9 mouse cellular contexts compared by ENCODE assay signal in the genomic region with DNA sequence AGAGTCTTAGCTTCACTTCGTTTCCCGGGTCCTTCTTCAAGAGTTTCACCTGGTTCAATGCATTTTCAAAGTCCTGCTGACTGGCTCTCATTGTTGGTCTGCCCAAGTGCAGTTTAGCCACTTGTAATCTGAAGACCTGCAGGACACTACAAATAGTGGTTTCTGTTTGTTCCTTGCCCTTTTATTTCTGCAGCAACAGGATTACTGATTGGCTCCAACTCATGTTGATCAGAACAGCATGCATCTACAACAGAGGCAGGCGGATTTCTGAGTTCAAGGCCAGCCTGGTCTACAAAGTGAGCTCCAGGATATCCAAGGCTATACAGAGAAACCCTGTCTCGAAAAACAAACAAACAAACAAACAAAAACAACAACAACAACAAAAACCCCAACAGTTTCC. TPM values are rescaled to one million over a fixed set of nuclear protein-coding genes. Genes with fewer than 3 reads are reported as not detected.
A peak's percentile ranks its signal among the peaks of the same experiment; 100 is the strongest.
DNase-seq lines count a peak whose midpoint lies in the region; ATAC-seq and TF ChIP-seq lines count a peak whose summit lies in the region.
"Had no signal": no experiment of that assay in that cellular context is flagged by ENCODE, and none has a peak within 500 bp of the region (broad histone marks: within the 10 kb centered on the region; RNA-seq: fewer than 3 reads in every experiment).

No protein-coding gene starts in this region.

- H3K9me3 ChIP-seq in kidney, postnatal 0 days (replicated peaks; ENCODE audit: low read length), result no peaks in the 10 kb centered on the region
- H3K9me3 ChIP-seq in embryonic facial prominence, embryonic 11.5 days (replicated peaks; ENCODE audit: control insufficient read depth, low read length), result no peaks in the 10 kb centered on the region
- no peaks in the 10 kb centered on the region for H3K9me3 ChIP-seq in intestine, postnatal 0 days (ENCODE audit: control insufficient read depth)
- H3K9me3 ChIP-seq in neural tube, embryonic 12.5 days, result no peaks in the 10 kb centered on the region

- peak; percentile 10 for DNase-seq in kidney, postnatal 0 days (ENCODE audit: low spot score)
- no peak for DNase-seq in kidney, adult 18-20 months
- peak; percentile 2 for DNase-seq in embryonic facial prominence, embryonic 11.5 days (ENCODE audit: low spot score)
- DNase-seq in spleen, postnatal 36 days (ENCODE audit: low spot score in 2 of 2), result no peak
- DNase-seq in left cerebral cortex, postnatal 36 days (ENCODE audit: low spot score in 2 of 2), result no peak
- no peak for DNase-seq in right cerebral cortex, postnatal 14 days
- DNase-seq: left cerebral cortex, postnatal 4 days had no signal

- H3K4me3 ChIP-seq in kidney, postnatal 0 days (replicated peaks; ENCODE audit: low read depth, low read length), result peak overlapping the region; percentile 64
- peak overlapping the region; percentile 57 for H3K4me3 ChIP-seq in embryonic facial prominence, embryonic 11.5 days (ENCODE audit: low read depth, low read length)
- H3K4me3 ChIP-seq in intestine, postnatal 0 days (ENCODE audit: low read depth, low read length), result peak overlapping the region; percentile 63
- peak overlapping the region; percentile 54 for H3K4me3 ChIP-seq in neural tube, embryonic 12.5 days

- TF ChIP-seq CTCF in kidney, postnatal 0 days (IDR thresholded peaks at IDR 0.05; ENCODE audit: low read depth), result no peak
- no peak for TF ChIP-seq CTCF in intestine, postnatal 0 days (IDR thresholded peaks at IDR 0.05; ENCODE audit: low read depth)

- peak overlapping the region; percentile 87; the same call in 1 of the 2 replicates for H3K9ac ChIP-seq in kidney, postnatal 0 days (ENCODE audit: low read depth, low read length)
- H3K9ac ChIP-seq in embryonic facial prominence, embryonic 11.5 days (replicated peaks; ENCODE audit: low read length), result no peak overlapping the region
- peak overlapping the region; percentile 84; the same call in 1 of the 2 replicates for H3K9ac ChIP-seq in intestine, postnatal 0 days (ENCODE audit: low read depth, low read length)
- H3K9ac ChIP-seq in neural tube, embryonic 12.5 days, result no peak overlapping the region

- H3K27me3 ChIP-seq in kidney, postnatal 0 days (ENCODE audit: insufficient read depth, low read length), result no peaks in the 10 kb centered on the region
- H3K27me3 ChIP-seq in embryonic facial prominence, embryonic 11.5 days (ENCODE audit: control insufficient read depth, insufficient read depth, low read length), result no peaks in the 10 kb centered on the region
- H3K27me3 ChIP-seq in intestine, postnatal 0 days (replicated peaks; ENCODE audit: control insufficient read depth, insufficient read depth, low read length), result no peaks in the 10 kb centered on the region
- H3K27me3 ChIP-seq in neural tube, embryonic 12.5 days (replicated peaks), result no peaks in the 10 kb centered on the region

- H3K4me1 ChIP-seq in kidney, postnatal 0 days (replicated peaks; ENCODE audit: insufficient read depth, low read length), result 0 out of 2 replicates have a peak, but pooled peaks cover 11% of the 10 kb centered on the region
- H3K4me1 ChIP-seq in embryonic facial prominence, embryonic 11.5 days (ENCODE audit: control insufficient read depth, insufficient read depth, low read length), result no peaks in the 10 kb centered on the region
- peaks cover 13% of the 10 kb centered on the region; the same call in 1 of the 2 replicates for H3K4me1 ChIP-seq in intestine, postnatal 0 days (replicated peaks; ENCODE audit: control insufficient read depth, insufficient read depth, low read length)
- peaks cover 6% of the 10 kb centered on the region for H3K4me1 ChIP-seq in neural tube, embryonic 12.5 days

- 64% methylated on average over 4 of the region's 4 CpGs for WGBS in kidney, postnatal 0 days
- WGBS in embryonic facial prominence, embryonic 11.5 days, result 83% methylated on average over 4 of the region's 4 CpGs
- 61% methylated on average over 4 of the region's 4 CpGs for WGBS in intestine, postnatal 0 days
- WGBS in neural tube, embryonic 12.5 days, result 86% methylated on average over 4 of the region's 4 CpGs

- H3K36me3 ChIP-seq in kidney, postnatal 0 days (ENCODE audit: insufficient read depth, low read length), result peaks cover 14% of the 10 kb centered on the region; the same call in 1 of the 2 replicates
- no peaks in the 10 kb centered on the region; the same call in 1 of the 2 replicates for H3K36me3 ChIP-seq in embryonic facial prominence, embryonic 11.5 days (replicated peaks; ENCODE audit: control insufficient read depth, insufficient read depth, low read depth, low read length)
- peaks cover 20% of the 10 kb centered on the region for H3K36me3 ChIP-seq in intestine, postnatal 0 days (ENCODE audit: control insufficient read depth, insufficient read depth)
- peaks cover 16% of the 10 kb centered on the region for H3K36me3 ChIP-seq in neural tube, embryonic 12.5 days

- ATAC-seq in kidney, postnatal 0 days (replicated peaks; ENCODE audit: low FRiP score, low read depth), result no peak
- no peak for ATAC-seq in embryonic facial prominence, embryonic 11.5 days (replicated peaks; ENCODE audit: insufficient number of reproducible peaks, low FRiP score, low TSS enrichment, low read depth)
- no peak for ATAC-seq in intestine, postnatal 0 days
- no peak for ATAC-seq in neural tube, embryonic 12.5 days (ENCODE audit: low FRiP score, low read depth)

- H3K27ac ChIP-seq in kidney, postnatal 0 days, result peak overlapping the region; percentile 95; the same call in 1 of the 2 replicates
- no peak overlapping the region for H3K27ac ChIP-seq in embryonic facial prominence, embryonic 11.5 days (replicated peaks; ENCODE audit: low read depth, low read length)
- peak overlapping the region; percentile 91; the same call in 1 of the 2 replicates for H3K27ac ChIP-seq in intestine, postnatal 0 days (ENCODE audit: low read depth, low read length)
- no peak overlapping the region for H3K27ac ChIP-seq in neural tube, embryonic 12.5 days

- H3K4me2 ChIP-seq in kidney, postnatal 0 days (ENCODE audit: low read length), result peak overlapping the region; percentile 81
- H3K4me2 ChIP-seq in embryonic facial prominence, embryonic 11.5 days (ENCODE audit: low read depth, low read length), result peak overlapping the region; percentile 72
- H3K4me2 ChIP-seq in intestine, postnatal 0 days (replicated peaks; ENCODE audit: low read depth), result peak overlapping the region; percentile 86
- H3K4me2 ChIP-seq in neural tube, embryonic 12.5 days (replicated peaks), result peak overlapping the region; percentile 58

- intact Hi-C loops in left cerebral cortex, postnatal 36 days (cut with DNase I), result no loop called here

RNA-seq across cellular contexts. Expression of a gene that starts 29.5 kb away (rescaled TPM):
- 12.9 and 13.0 TPM in 2 replicates for polyA plus RNA-seq in kidney, postnatal 0 days (2015; fragmentation: Nextera tagmentation; extraction: Ambion mirVana)
- polyA plus RNA-seq in embryonic facial prominence, embryonic 11.5 days (2014; fragmentation: Nextera tagmentation; extraction: Ambion mirVana), result 0.88 and 1.7 TPM in 2 replicates
- polyA plus RNA-seq in intestine, postnatal 0 days (2015; fragmentation: Nextera tagmentation; extraction: Ambion mirVana), result 1.8 and 1.9 TPM in 2 replicates
- polyA plus RNA-seq in neural tube, embryonic 12.5 days (2016; fragmentation: Nextera tagmentation; extraction: Ambion mirVana), result 0.45 and 0.52 TPM in 2 replicates
- under 1 TPM; 0.41 to 0.57 TPM for total RNA-seq in left cerebral cortex, postnatal 36 days (2021)

RNA-seq across cellular contexts. Expression of a gene that starts 33.8 kb away (rescaled TPM):
- 180 and 185 TPM in 2 replicates for polyA plus RNA-seq in kidney, postnatal 0 days (2015; fragmentation: Nextera tagmentation; extraction: Ambion mirVana)
- 143 and 147 TPM in 2 replicates for polyA plus RNA-seq in embryonic facial prominence, embryonic 11.5 days (2014; fragmentation: Nextera tagmentation; extraction: Ambion mirVana)
- polyA plus RNA-seq in intestine, postnatal 0 days (2015; fragmentation: Nextera tagmentation; extraction: Ambion mirVana), result 205 and 228 TPM in 2 replicates
- 113 and 119 TPM in 2 replicates for polyA plus RNA-seq in neural tube, embryonic 12.5 days (2016; fragmentation: Nextera tagmentation; extraction: Ambion mirVana)
- total RNA-seq in left cerebral cortex, postnatal 36 days (2021), result 10 to 100 TPM; 37.7 to 46.3 TPM

Comparison
In these comparisons a context has a peak if more than half of its experiments do, and no peak if none do; other contexts are left out.
1. DNase-seq: peak in kidney, postnatal 0 days (single experiment) and embryonic facial prominence, embryonic 11.5 days (single experiment); none in kidney, adult 18-20 months (single experiment), spleen, postnatal 36 days (0 of 2), left cerebral cortex, postnatal 36 days (0 of 2) and right cerebral cortex, postnatal 14 days (single experiment).
2. H3K27ac ChIP-seq: peak in kidney, postnatal 0 days (single experiment) and intestine, postnatal 0 days (single experiment); none in embryonic facial prominence, embryonic 11.5 days (single experiment) and neural tube, embryonic 12.5 days (single experiment).
3. H3K9ac ChIP-seq: peak in kidney, postnatal 0 days (single experiment) and intestine, postnatal 0 days (single experiment); none in embryonic facial prominence, embryonic 11.5 days (single experiment) and neural tube, embryonic 12.5 days (single experiment).
4. Peak in every context shown above with its lines, with median percentiles within 50 percentile points of each other: H3K4me2 ChIP-seq and H3K4me3 ChIP-seq.